Mouse (Mus musculus): ENCODE results near the gene Cdh4.

Cdh4 gene

GRCm38 (mm10) chr2:179746491-179746890, 304.3 kb downstream of the Cdh4 start:
- DNase-seq, result no peak

- DNase-seq, result no peak
Observed at GRCm38 (mm10) chr2:179749399-179749798, 307.2 kb downstream of the Cdh4 start.

- DNase-seq, result no peak
Observed at GRCm38 (mm10) chr2:179753811-179754210, 311.6 kb downstream of the Cdh4 start.

- DNase-seq, result no peak
Observed at GRCm38 (mm10) chr2:179754776-179755175, 312.5 kb downstream of the Cdh4 start.

- no peak for DNase-seq
Observed at GRCm38 (mm10) chr2:179761718-179762441, 319.6 kb downstream of the Cdh4 start.

- DNase-seq, result no peak
Observed at GRCm38 (mm10) chr2:179762521-179763305, 320.5 kb downstream of the Cdh4 start.

GRCm38 (mm10) chr2:179764460-179764859, 322.2 kb downstream of the Cdh4 start:
- no peak for DNase-seq

GRCm38 (mm10) chr2:179766664-179767526, 324.7 kb downstream of the Cdh4 start:
- no peak for DNase-seq

- no peak for DNase-seq
Observed at GRCm38 (mm10) chr2:179767527-179767849, 325.3 kb downstream of the Cdh4 start.

GRCm38 (mm10) chr2:179769137-179769536, 326.9 kb downstream of the Cdh4 start:
- peak in 1 of 2 experiments; percentile 6 for DNase-seq

- DNase-seq, result no peak
Observed at GRCm38 (mm10) chr2:179769943-179770342, 327.7 kb downstream of the Cdh4 start.

GRCm38 (mm10) chr2:179774440-179775110, 332.3 kb downstream of the Cdh4 start:
- no peak for DNase-seq

GRCm38 (mm10) chr2:179775999-179776705, 333.9 kb downstream of the Cdh4 start:
- DNase-seq, result no peak

GRCm38 (mm10) chr2:179779266-179779665, 337.0 kb downstream of the Cdh4 start:
- no peak for DNase-seq

- DNase-seq, result no peak
Observed at GRCm38 (mm10) chr2:179780961-179781360, 338.7 kb downstream of the Cdh4 start.

GRCm38 (mm10) chr2:179787256-179787655, 345.0 kb downstream of the Cdh4 start:
- DNase-seq, result no peak

- DNase-seq, result no peak
Observed at GRCm38 (mm10) chr2:179787797-179788196, 345.6 kb downstream of the Cdh4 start.

- DNase-seq, result no peak
Observed at GRCm38 (mm10) chr2:179790684-179791083, 348.5 kb downstream of the Cdh4 start.

GRCm38 (mm10) chr2:179792426-179793133, 350.3 kb downstream of the Cdh4 start:
- no peak for DNase-seq

- no peak for DNase-seq
Observed at GRCm38 (mm10) chr2:179794354-179794753, 352.1 kb downstream of the Cdh4 start.

GRCm38 (mm10) chr2:179795452-179795851, 353.2 kb downstream of the Cdh4 start:
- no peak for DNase-seq
